Mouse (Mus musculus) liver, postnatal 0 days (tissue): ENCODE measurements at regions not wholly inside any gene's neighbourhood (a gene's known extent, or its start where the extent isn't known, plus 50 kb on each side); places are given as distances from the start of the nearest gene placed in this dataset.

ENCODE experiments used
- ATAC-seq: fragments of 200-750 bp; cut with Nextera tagmentation; 2 replicates; pipeline ENCODE4 v1.8.0; 2017; ENCODE audit warnings: mild to moderate bottlenecking, moderate library complexity
- DNase-seq: peaks from one replicate; pipeline ENCODE4 v3.0.0-alpha.2; 2016
- H3K27ac ChIP-seq: fragments of 300-500 bp; sonication (generic); 2 replicates; pipeline ENCODE4 v1.5.1; 2014; ENCODE audit warnings: antibody characterized with exemption, moderate library complexity, mild to moderate bottlenecking, low read depth
- H3K27me3 ChIP-seq: fragments of 300-500 bp; sonication (generic); 2 replicates; pipeline ENCODE4 v1.6.1; 2014; ENCODE audit warnings: low read length, control low read depth, mixed read lengths; ENCODE audit not compliant: insufficient read depth
- H3K36me3 ChIP-seq: fragments of 300-500 bp; sonication (generic); replicated peaks from 2 replicates; pipeline ENCODE4 v1.6.1; 2014; ENCODE audit warnings: mild to moderate bottlenecking, control low read depth, low read length, moderate library complexity, mixed read lengths; ENCODE audit not compliant: insufficient read depth
- H3K4me1 ChIP-seq: fragments of 300-500 bp; sonication (generic); 2 replicates; pipeline ENCODE4 v1.6.1; 2014; ENCODE audit warnings: antibody characterized with exemption, mild to moderate bottlenecking, control low read depth; ENCODE audit not compliant: insufficient read depth
- H3K4me2 ChIP-seq: fragments of 300-500 bp; sonication (generic); 2 replicates; pipeline ENCODE4 v1.6.1; 2014; ENCODE audit warnings: low read depth, mild to moderate bottlenecking, low read length, moderate library complexity, mixed read lengths
- H3K4me3 ChIP-seq: fragments of 300-500 bp; sonication (generic); 2 replicates; pipeline ENCODE4 v1.5.1; 2014; ENCODE audit warnings: low read depth, low read length
- H3K9ac ChIP-seq: fragments of 300-500 bp; sonication (generic); replicated peaks from 2 replicates; pipeline ENCODE4 v1.6.1; 2014; ENCODE audit warnings: mild to moderate bottlenecking, moderate library complexity
- H3K9me3 ChIP-seq: fragments of 300-500 bp; sonication (generic); 2 replicates; pipeline ENCODE4 v1.6.1; 2016; ENCODE audit warnings: mild to moderate bottlenecking, control low read depth, low read length, mixed read lengths
- CTCF ChIP-seq: sonication (generic); IDR thresholded peaks from 2 replicates; pipeline ENCODE4 v1.5.1; 2016; ENCODE audit warnings: antibody characterized with exemption, low read depth
- EP300 ChIP-seq: IDR thresholded peaks from 2 replicates; pipeline ENCODE4 v1.6.1; 2016; ENCODE audit warnings: antibody characterized with exemption, low read depth, mild to moderate bottlenecking
- WGBS: fragments of 180-500 bp; shearing (Covaris S2); extraction: QIAGEN DNeasy Blood & Tissue Kit; methylation state at CpG from one replicate; pipeline ENCODE4 v1.1.7; 2014; ENCODE audit not compliant: insufficient replicate concordance; 5-methylcytosine and 5-hydroxymethylcytosine counted together

GRCm38 (mm10) chr10:30132243-30132642 lies 68.1 kb downstream of the Cenpw start:
- no peak overlapping the region for H3K4me3 ChIP-seq
- H3K9me3 ChIP-seq = no peaks in the 10 kb centered on the region
- no peaks in the 10 kb centered on the region for H3K36me3 ChIP-seq
- ATAC-seq = peak; percentile 100
- H3K4me1 ChIP-seq = no peaks in the 10 kb centered on the region
- TF ChIP-seq CTCF (peak; percentile 70), EP300 (peak; percentile 56)
- no peak overlapping the region for H3K9ac ChIP-seq
- no peaks in the 10 kb centered on the region for H3K27me3 ChIP-seq
- peak overlapping the region; percentile 76 for H3K27ac ChIP-seq
- no peak overlapping the region for H3K4me2 ChIP-seq
- DNase-seq = no peak

- Histone ChIP-seq H3K36me3 (no peaks in the 10 kb centered on the region), H3K9ac (no peak overlapping the region), H3K27me3 (no peaks in the 10 kb centered on the region), H3K4me1 (no peaks in the 10 kb centered on the region), H3K27ac (no peak overlapping the region), H3K4me3 (no peak overlapping the region), H3K4me2 (no peak overlapping the region), H3K9me3 (no peaks in the 10 kb centered on the region)
- ATAC-seq (no peak), DNase-seq (no peak)
- 57% methylated on average over 3 of the region's 3 CpGs for WGBS
- TF ChIP-seq CTCF = no peak
- no peak for TF ChIP-seq EP300
Measured at GRCm38 (mm10) chr10:30110341-30110740, 90.0 kb downstream of the Cenpw start.

GRCm38 (mm10) chr10:30102443-30102842 lies 97.9 kb downstream of the Cenpw start:
- no peaks in the 10 kb centered on the region for H3K36me3 ChIP-seq
- no peaks in the 10 kb centered on the region for H3K27me3 ChIP-seq
- no peak for TF ChIP-seq EP300
- no peak for TF ChIP-seq CTCF
- no peaks in the 10 kb centered on the region for H3K4me1 ChIP-seq
- H3K4me2 ChIP-seq = no peak overlapping the region
- no peak overlapping the region for H3K9ac ChIP-seq
- DNase-seq (no peak), ATAC-seq (no peak)
- H3K27ac ChIP-seq = no peak overlapping the region
- no peaks in the 10 kb centered on the region for H3K9me3 ChIP-seq
- no peak overlapping the region for H3K4me3 ChIP-seq

- no peak for DNase-seq
- TF ChIP-seq EP300 (no peak), CTCF (no peak)
- Histone ChIP-seq H3K27ac (no peak overlapping the region), H3K9me3 (no peaks in the 10 kb centered on the region), H3K4me2 (no peak overlapping the region), H3K4me1 (no peaks in the 10 kb centered on the region), H3K36me3 (no peaks in the 10 kb centered on the region), H3K4me3 (no peak overlapping the region), H3K27me3 (no peaks in the 10 kb centered on the region), H3K9ac (no peak overlapping the region)
- ATAC-seq = no peak
Measured at GRCm38 (mm10) chr10:30094603-30095002, 105.8 kb downstream of the Cenpw start.

- H3K36me3 ChIP-seq = no peaks in the 10 kb centered on the region
- no peak overlapping the region for H3K9ac ChIP-seq
- no peaks in the 10 kb centered on the region for H3K9me3 ChIP-seq
- H3K4me3 ChIP-seq = no peak overlapping the region
- ATAC-seq (no peak), DNase-seq (no peak)
- TF ChIP-seq CTCF (no peak), EP300 (no peak)
- no peaks in the 10 kb centered on the region for H3K27me3 ChIP-seq
- H3K4me1 ChIP-seq = no peaks in the 10 kb centered on the region
- no peak overlapping the region for H3K27ac ChIP-seq
- WGBS = 8% methylated on average over 1 of the region's 1 CpGs
- H3K4me2 ChIP-seq = no peak overlapping the region
Measured at GRCm38 (mm10) chr10:30091549-30091948, 108.8 kb downstream of the Cenpw start.

- Histone ChIP-seq H3K27ac (no peak overlapping the region), H3K4me2 (no peak overlapping the region), H3K4me1 (no peaks in the 10 kb centered on the region), H3K9me3 (no peaks in the 10 kb centered on the region), H3K9ac (no peak overlapping the region), H3K4me3 (no peak overlapping the region), H3K36me3 (no peaks in the 10 kb centered on the region), H3K27me3 (no peaks in the 10 kb centered on the region)
- TF ChIP-seq EP300 (no peak), CTCF (peak; percentile 41)
- ATAC-seq (peak; percentile 44), DNase-seq (no peak)
- 40% methylated on average over 7 of the region's 7 CpGs for WGBS
Measured at GRCm38 (mm10) chr10:30089406-30089805, 111.0 kb downstream of the Cenpw start.

- Histone ChIP-seq H3K9ac (no peak overlapping the region), H3K27ac (no peak overlapping the region), H3K27me3 (no peaks in the 10 kb centered on the region), H3K4me3 (no peak overlapping the region), H3K4me2 (no peak overlapping the region), H3K4me1 (no peaks in the 10 kb centered on the region), H3K9me3 (no peaks in the 10 kb centered on the region), H3K36me3 (no peaks in the 10 kb centered on the region)
- TF ChIP-seq CTCF (no peak), EP300 (no peak)
- DNase-seq = no peak
- no peak for ATAC-seq
- WGBS = 76% methylated on average over 5 of the region's 5 CpGs
Measured at GRCm38 (mm10) chr10:30085059-30085458, 115.3 kb downstream of the Cenpw start.
